Mouse (Mus musculus): ENCODE measurements around the gene Spry1. TPM values are rescaled to one million over a fixed set of nuclear protein-coding genes. Genes with fewer than 3 reads are reported as not detected.

The Spry1 gene
- polyA plus RNA-seq, 2 experiments, result 2.4 to 3.4 TPM

DNA sequence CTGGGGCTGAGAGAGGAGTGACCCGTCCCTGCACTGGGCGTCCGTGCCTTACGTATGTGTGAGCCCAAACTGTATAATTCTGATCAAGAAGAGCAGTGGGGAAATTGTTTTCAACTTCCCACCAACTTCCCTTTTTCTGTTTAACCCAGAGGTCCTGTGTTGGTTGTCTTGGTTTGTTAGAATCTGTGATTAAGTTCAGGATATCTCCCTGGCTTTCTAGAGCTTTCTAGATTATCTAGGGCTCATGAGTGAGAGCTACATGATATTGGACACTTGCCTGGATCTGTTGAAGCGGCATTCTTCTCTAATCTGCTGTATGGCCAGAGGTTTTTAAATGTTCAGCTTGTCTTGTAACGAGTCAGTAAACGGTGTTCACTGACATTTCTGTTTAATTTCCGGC lies 53.8 kb downstream of the Spry1 start:
- H3K27ac ChIP-seq, result no peak overlapping the region
- DNase-seq (ENCODE audit: low read depth in 3 of 3, low spot score in 3 of 3), result no peak
- H3K9ac ChIP-seq (replicated peaks), result no peak overlapping the region
- no peak overlapping the region for H3K4me3 ChIP-seq (ENCODE audit: insufficient read depth in 1 of 2, low read depth in 2 of 2, low read length in 2 of 2)
- no peak for ATAC-seq (ENCODE audit: insufficient read depth)
- H3K27me3 ChIP-seq (ENCODE audit: control insufficient read depth, insufficient read depth, low read length), result no peaks in the 10 kb centered on the region; the same call in 1 of the 2 replicates
- WGBS (ENCODE audit: insufficient replicate concordance), result 45% methylated on average over 8 of the region's 8 CpGs
- peaks cover 0 to 4% of the 10 kb centered on the region in 2 experiments; a peak in 2 of 4 replicates for H3K4me1 ChIP-seq (replicated peaks; ENCODE audit: control insufficient read depth in 2 of 2, insufficient read depth in 2 of 2, low read length in 1 of 2)
- no peaks in the 10 kb centered on the region for H3K36me3 ChIP-seq (replicated peaks; ENCODE audit: control insufficient read depth, insufficient read depth, low read depth)
- TF ChIP-seq CTCF (IDR thresholded peaks at IDR 0.05; ENCODE audit: low read depth) (no peak), EP300 (IDR thresholded peaks at IDR 0.05; ENCODE audit: low read depth) (no peak)
- H3K4me2 ChIP-seq (ENCODE audit: low read depth), result no peak overlapping the region
- H3K9me3 ChIP-seq (ENCODE audit: control insufficient read depth, low read length), result no peaks in the 10 kb centered on the region

Other genes starting within 250 kb of the Spry1 start
- 3.2 and 6.0 TPM in 2 replicates for gene Spata5, start 220.1 kb upstream of the Spry1 start, polyA plus RNA-seq (2012; rRNA removed)
- gene Spata5, start 220.1 kb upstream of the Spry1 start, polyA plus RNA-seq (2014; fragmentation: Nextera tagmentation; extraction: Ambion mirVana), result 18.2 and 22.2 TPM in 2 replicates
- gene Nudt6, start 219.7 kb upstream of the Spry1 start, polyA plus RNA-seq (2012; rRNA removed), result 3.6 and 3.9 TPM in 2 replicates
- 4.8 and 5.2 TPM in 2 replicates for gene Nudt6, start 219.7 kb upstream of the Spry1 start, polyA plus RNA-seq (2014; fragmentation: Nextera tagmentation; extraction: Ambion mirVana)
- gene Gm5148, start 84.5 kb downstream of the Spry1 start, polyA plus RNA-seq (2012; rRNA removed), result 1.6 TPM in 2 replicates
- 3.0 and 3.5 TPM in 2 replicates for gene Gm5148, start 84.5 kb downstream of the Spry1 start, polyA plus RNA-seq (2014; fragmentation: Nextera tagmentation; extraction: Ambion mirVana)